Mouse (Mus musculus): Measurements from ENCODE around the gene Arhgap30. TPM values are rescaled to one million over a fixed set of nuclear protein-coding genes. Genes with fewer than 3 reads are reported as not detected.
A peak's percentile ranks its signal among the peaks of the same experiment; 100 is the strongest.

Gene Arhgap30
- polyA plus RNA-seq, 1 experiment from 2014 or later = 0.91 TPM

- Histone ChIP-seq H3K9me3 (ENCODE audit: low read depth, low read length) (0 out of 2 replicates have a peak, but pooled peaks cover 2% of the 10 kb centered on the region), H3K27me3 (ENCODE audit: insufficient read depth, low read length) (no peaks in the 10 kb centered on the region), H3K4me1 (ENCODE audit: insufficient read depth) (0 out of 2 replicates have a peak, but pooled peaks cover 3% of the 10 kb centered on the region), H3K4me3 (ENCODE audit: low read depth, low read length) (peak overlapping the region; percentile 87), H3K36me3 (ENCODE audit: insufficient read depth) (peaks cover 27% of the 10 kb centered on the region), H3K4me2 (peak overlapping the region; percentile 86), H3K9ac (peak overlapping the region; percentile 81), H3K27ac (ENCODE audit: low read depth) (no peak overlapping the region)
- WGBS = under 1% methylated on average over 14 of the region's 14 CpGs
- ATAC-seq (ENCODE audit: insufficient read depth) (peak; percentile 33; the same call in 1 of the 2 replicates), DNase-seq (peak; percentile 33)
- TF ChIP-seq CTCF (IDR thresholded peaks at IDR 0.05; ENCODE audit: low read depth) = no peak
These were observed 42.7 kb upstream of the Arhgap30 start for GRCm38 (mm10) chr1:171346095-171346450.

- DNase-seq (no peak), ATAC-seq (ENCODE audit: insufficient read depth) (no peak)
- Histone ChIP-seq H3K27ac (ENCODE audit: low read depth) (no peak overlapping the region), H3K27me3 (ENCODE audit: insufficient read depth, low read length) (no peaks in the 10 kb centered on the region), H3K9ac (no peak overlapping the region), H3K9me3 (ENCODE audit: low read depth, low read length) (0 out of 2 replicates have a peak, but pooled peaks cover 2% of the 10 kb centered on the region), H3K4me3 (ENCODE audit: low read depth, low read length) (no peak overlapping the region), H3K4me2 (no peak overlapping the region), H3K36me3 (ENCODE audit: insufficient read depth) (peaks cover 3% of the 10 kb centered on the region; the same call in 1 of the 2 replicates), H3K4me1 (ENCODE audit: insufficient read depth) (0 out of 2 replicates have a peak, but pooled peaks cover 3% of the 10 kb centered on the region)
- 93% methylated on average over 3 of the region's 3 CpGs for WGBS
- TF ChIP-seq CTCF (IDR thresholded peaks at IDR 0.05; ENCODE audit: low read depth) = no peak
These were observed 40.1 kb upstream of the Arhgap30 start for GRCm38 (mm10) chr1:171348665-171349064.

GRCm38 (mm10) chr1:171349210-171349609 lies 39.5 kb upstream of the Arhgap30 start:
- DNase-seq = no peak
- 83% methylated on average over 2 of the region's 2 CpGs for WGBS
- Histone ChIP-seq H3K9me3 (ENCODE audit: low read depth, low read length) (0 out of 2 replicates have a peak, but pooled peaks cover 2% of the 10 kb centered on the region), H3K36me3 (ENCODE audit: insufficient read depth) (0 out of 2 replicates have a peak, but pooled peaks cover 2% of the 10 kb centered on the region), H3K27me3 (ENCODE audit: insufficient read depth, low read length) (no peaks in the 10 kb centered on the region), H3K4me1 (ENCODE audit: insufficient read depth) (0 out of 2 replicates have a peak, but pooled peaks cover 3% of the 10 kb centered on the region), H3K27ac (ENCODE audit: low read depth) (no peak overlapping the region), H3K9ac (no peak overlapping the region), H3K4me3 (ENCODE audit: low read depth, low read length) (no peak overlapping the region), H3K4me2 (no peak overlapping the region)
- no peak for ATAC-seq (ENCODE audit: insufficient read depth)
- TF ChIP-seq CTCF (IDR thresholded peaks at IDR 0.05; ENCODE audit: low read depth) = no peak

- H3K4me3 ChIP-seq (ENCODE audit: low read depth, low read length) = no peak overlapping the region
- 0 out of 2 replicates have a peak, but pooled peaks cover 2% of the 10 kb centered on the region for H3K9me3 ChIP-seq (ENCODE audit: low read depth, low read length)
- H3K9ac ChIP-seq = no peak overlapping the region
- WGBS = 80% methylated on average over 5 of the region's 5 CpGs
- ATAC-seq (ENCODE audit: insufficient read depth) = no peak
- H3K4me1 ChIP-seq (ENCODE audit: insufficient read depth) = no peaks in the 10 kb centered on the region
- H3K27me3 ChIP-seq (ENCODE audit: insufficient read depth, low read length) = no peaks in the 10 kb centered on the region
- peaks cover 34% of the 10 kb centered on the region for H3K36me3 ChIP-seq (ENCODE audit: insufficient read depth)
- peak; percentile 57 for TF ChIP-seq CTCF (IDR thresholded peaks at IDR 0.05; ENCODE audit: low read depth)
- H3K27ac ChIP-seq (ENCODE audit: low read depth) = no peak overlapping the region
- no peak overlapping the region for H3K4me2 ChIP-seq
- peak; percentile 49 for DNase-seq
These were observed 32.9 kb upstream of the Arhgap30 start for GRCm38 (mm10) chr1:171355812-171356340.

GRCm38 (mm10) chr1:171356814-171357213 lies 31.9 kb upstream of the Arhgap30 start:
- 84% methylated on average over 2 of the region's 2 CpGs for WGBS
- TF ChIP-seq CTCF (IDR thresholded peaks at IDR 0.05; ENCODE audit: low read depth) = no peak
- Histone ChIP-seq H3K4me3 (ENCODE audit: low read depth, low read length) (no peak overlapping the region), H3K36me3 (ENCODE audit: insufficient read depth) (peaks cover 34% of the 10 kb centered on the region), H3K4me1 (ENCODE audit: insufficient read depth) (no peaks in the 10 kb centered on the region), H3K9ac (no peak overlapping the region), H3K27ac (ENCODE audit: low read depth) (no peak overlapping the region), H3K4me2 (no peak overlapping the region), H3K9me3 (ENCODE audit: low read depth, low read length) (0 out of 2 replicates have a peak, but pooled peaks cover 2% of the 10 kb centered on the region), H3K27me3 (ENCODE audit: insufficient read depth, low read length) (no peaks in the 10 kb centered on the region)
- ATAC-seq (ENCODE audit: insufficient read depth) = no peak
- DNase-seq = no peak

GRCm38 (mm10) chr1:171358421-171358820 lies 30.3 kb upstream of the Arhgap30 start:
- Histone ChIP-seq H3K36me3 (ENCODE audit: insufficient read depth) (peaks cover 34% of the 10 kb centered on the region), H3K4me1 (ENCODE audit: insufficient read depth) (no peaks in the 10 kb centered on the region), H3K9ac (no peak overlapping the region), H3K27ac (ENCODE audit: low read depth) (no peak overlapping the region), H3K27me3 (ENCODE audit: insufficient read depth, low read length) (no peaks in the 10 kb centered on the region), H3K9me3 (ENCODE audit: low read depth, low read length) (0 out of 2 replicates have a peak, but pooled peaks cover 2% of the 10 kb centered on the region), H3K4me2 (no peak overlapping the region), H3K4me3 (ENCODE audit: low read depth, low read length) (no peak overlapping the region)
- ATAC-seq (ENCODE audit: insufficient read depth) = no peak
- 66% methylated on average over 4 of the region's 4 CpGs for WGBS
- peak; percentile 81 for TF ChIP-seq CTCF (IDR thresholded peaks at IDR 0.05; ENCODE audit: low read depth)
- peak; percentile 76 for DNase-seq

GRCm38 (mm10) chr1:171360253-171360652 lies 28.5 kb upstream of the Arhgap30 start:
- Histone ChIP-seq H3K4me3 (ENCODE audit: low read depth, low read length) (peak overlapping the region; percentile 41), H3K9me3 (ENCODE audit: low read depth, low read length) (0 out of 2 replicates have a peak, but pooled peaks cover 2% of the 10 kb centered on the region), H3K27me3 (ENCODE audit: insufficient read depth, low read length) (no peaks in the 10 kb centered on the region), H3K27ac (ENCODE audit: low read depth) (peak overlapping the region; percentile 22; the same call in 1 of the 2 replicates), H3K4me2 (peak overlapping the region; percentile 70), H3K36me3 (ENCODE audit: insufficient read depth) (peaks cover 31% of the 10 kb centered on the region), H3K9ac (peak overlapping the region; percentile 51), H3K4me1 (ENCODE audit: insufficient read depth) (no peaks in the 10 kb centered on the region)
- WGBS = 5% methylated on average over 26 of the region's 26 CpGs
- DNase-seq (no peak), ATAC-seq (ENCODE audit: insufficient read depth) (no peak; the same call in 1 of the 2 replicates)
- no peak for TF ChIP-seq CTCF (IDR thresholded peaks at IDR 0.05; ENCODE audit: low read depth)

Measured in lung, embryonic 14.5 days (tissue).